Mouse (Mus musculus): ENCODE results near the gene Kif26a. TPM values are rescaled to one million over a fixed set of nuclear protein-coding genes. Genes with fewer than 3 reads are reported as not detected.

Gene Kif26a
- 2.9 and 3.0 TPM in 2 replicates for polyA plus RNA-seq (2015; fragmentation: Nextera tagmentation; extraction: Ambion mirVana)

DNA sequence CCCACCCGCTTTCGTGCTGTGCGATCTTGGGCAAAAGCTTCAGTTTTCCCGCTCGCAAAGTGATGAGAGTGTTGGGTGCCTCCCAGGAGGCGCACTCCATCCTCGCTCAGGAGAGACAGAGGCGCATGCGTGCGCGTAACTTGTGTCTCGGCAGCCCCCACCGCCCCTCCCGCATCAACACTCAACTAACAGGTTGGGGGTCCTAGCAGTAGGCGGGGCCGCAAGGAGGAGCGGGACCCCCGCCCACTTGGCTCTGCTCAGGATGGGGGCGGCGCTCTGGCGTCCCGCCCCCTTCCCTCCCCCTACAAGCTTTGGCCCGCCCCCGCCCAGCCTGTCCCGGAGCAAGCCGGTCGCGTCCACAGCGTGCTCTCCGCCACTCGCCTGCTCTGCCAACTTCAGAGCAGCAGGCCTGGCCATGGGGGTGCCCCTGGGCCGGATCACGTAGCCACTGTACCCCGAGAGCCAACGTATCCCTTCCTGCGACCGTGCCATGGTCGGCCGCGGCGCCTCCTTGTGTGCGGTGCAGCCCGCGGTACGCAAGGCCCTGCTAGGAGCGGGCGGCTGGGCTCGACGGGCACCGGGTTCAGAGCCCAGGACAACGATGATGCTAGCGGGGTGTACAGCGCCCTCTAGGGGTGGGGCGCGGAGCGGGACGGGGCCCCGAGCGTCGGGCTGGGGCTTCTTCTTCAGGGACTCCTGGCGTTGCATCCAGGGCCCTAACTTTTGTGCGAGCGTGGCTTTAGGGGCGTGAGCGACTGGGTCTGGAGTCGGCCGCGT lies at the start of gene Kif26a:
Gene Kif26a (plus strand): TSS at position 334 of the 777 bp plus-strand sequence.
- WGBS = under 1% methylated on average over 67 of the region's 68 CpGs
- Histone ChIP-seq H3K4me1 (replicated peaks) (peaks cover 37% of the 10 kb centered on the region), H3K9ac (peak within 1 kb of the TSS; percentile 75), H3K27me3 (replicated peaks) (peaks cover 52% of the 10 kb centered on the region), H3K36me3 (no peaks in the 10 kb centered on the region), H3K9me3 (no peaks in the 10 kb centered on the region), H3K4me3 (replicated peaks) (peak within 1 kb of the TSS; percentile 58), H3K27ac (peak within 1 kb of the TSS; percentile 60), H3K4me2 (replicated peaks) (peak within 1 kb of the TSS; percentile 97)
- ATAC-seq = peak; percentile 83

- no peak overlapping the region for H3K4me2 ChIP-seq (replicated peaks)
- no peak overlapping the region for H3K9ac ChIP-seq
- H3K4me1 ChIP-seq (replicated peaks) = no peaks in the 10 kb centered on the region
- 69% methylated on average over 8 of the region's 8 CpGs for WGBS
- no peaks in the 10 kb centered on the region for H3K9me3 ChIP-seq
- H3K36me3 ChIP-seq = no peaks in the 10 kb centered on the region
- no peak overlapping the region for H3K4me3 ChIP-seq (replicated peaks)
- ATAC-seq = no peak
- H3K27me3 ChIP-seq (replicated peaks) = 0 out of 2 replicates have a peak, but pooled peaks cover under 1% of the 10 kb centered on the region
- H3K27ac ChIP-seq = no peak overlapping the region
These were observed 49.3 kb upstream of the Kif26a start for GRCm38 (mm10) chr12:112096733-112097117.

DNA sequence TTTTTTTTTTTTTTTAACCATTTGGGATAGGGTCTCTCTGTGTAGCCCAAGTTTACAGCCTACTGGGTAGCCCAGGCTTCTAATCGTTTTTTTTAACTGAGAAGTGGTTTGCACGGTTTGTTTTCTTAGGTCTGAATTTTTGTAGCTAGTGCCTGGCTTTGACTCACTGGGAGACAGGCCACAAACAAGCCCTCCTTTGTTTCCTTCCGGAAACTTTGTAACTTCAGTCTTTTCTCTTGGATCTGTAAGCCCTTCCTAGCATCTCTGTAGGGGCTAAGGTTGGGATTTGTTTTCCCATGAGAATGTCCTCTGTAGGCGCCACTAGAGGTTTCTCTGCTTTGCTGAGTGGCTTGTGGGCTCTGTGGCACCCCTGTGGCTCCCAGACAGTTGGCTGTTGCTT lies 45.9 kb upstream of the Kif26a start:
- 69% methylated on average over 4 of the region's 4 CpGs for WGBS
- H3K4me3 ChIP-seq (replicated peaks) = no peak overlapping the region
- H3K9ac ChIP-seq = no peak overlapping the region
- no peaks in the 10 kb centered on the region for H3K36me3 ChIP-seq
- no peaks in the 10 kb centered on the region for H3K4me1 ChIP-seq (replicated peaks)
- no peak overlapping the region for H3K27ac ChIP-seq
- ATAC-seq = no peak
- H3K9me3 ChIP-seq = no peaks in the 10 kb centered on the region
- no peak overlapping the region for H3K4me2 ChIP-seq (replicated peaks)
- H3K27me3 ChIP-seq (replicated peaks) = no peaks in the 10 kb centered on the region

GRCm38 (mm10) chr12:112101045-112101444 lies 45.0 kb upstream of the Kif26a start:
- no peaks in the 10 kb centered on the region for H3K36me3 ChIP-seq
- ATAC-seq = no peak
- H3K27ac ChIP-seq = no peak overlapping the region
- no peaks in the 10 kb centered on the region for H3K27me3 ChIP-seq (replicated peaks)
- H3K4me1 ChIP-seq (replicated peaks) = no peaks in the 10 kb centered on the region; the same call in 1 of the 2 replicates
- H3K4me3 ChIP-seq (replicated peaks) = no peak overlapping the region
- WGBS = 55% methylated on average over 4 of the region's 4 CpGs
- H3K9me3 ChIP-seq = no peaks in the 10 kb centered on the region
- H3K9ac ChIP-seq = no peak overlapping the region
- H3K4me2 ChIP-seq (replicated peaks) = no peak overlapping the region

- no peaks in the 10 kb centered on the region for H3K36me3 ChIP-seq
- no peaks in the 10 kb centered on the region for H3K9me3 ChIP-seq
- no peak for ATAC-seq
- WGBS = 85% methylated on average over 5 of the region's 5 CpGs
- no peaks in the 10 kb centered on the region for H3K27me3 ChIP-seq (replicated peaks)
- H3K4me3 ChIP-seq (replicated peaks) = no peak overlapping the region
- H3K27ac ChIP-seq = no peak overlapping the region
- peaks cover 8% of the 10 kb centered on the region for H3K4me1 ChIP-seq (replicated peaks)
- no peak overlapping the region for H3K9ac ChIP-seq
- no peak overlapping the region for H3K4me2 ChIP-seq (replicated peaks)
These were observed 42.8 kb upstream of the Kif26a start for GRCm38 (mm10) chr12:112103179-112103578.

DNA sequence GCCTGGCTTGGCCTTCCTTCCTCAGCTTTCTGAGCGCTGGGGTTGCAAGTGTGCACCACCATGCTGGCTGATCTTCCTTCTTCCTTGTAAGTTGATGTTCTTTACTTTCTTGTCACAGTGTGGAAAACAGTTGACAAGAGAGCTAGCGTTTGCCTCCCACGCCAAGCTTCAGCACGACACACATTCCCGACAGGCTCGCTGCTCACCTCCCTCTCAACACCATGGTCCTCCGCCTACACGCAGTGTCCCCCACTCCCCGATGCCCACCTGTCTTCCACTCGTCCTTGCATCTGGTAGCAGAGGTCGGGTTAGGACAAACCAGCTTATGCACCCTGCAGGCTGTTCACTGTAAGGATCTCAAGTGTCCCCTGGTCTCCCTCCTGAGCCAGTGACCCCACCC lies 41.1 kb upstream of the Kif26a start:
- no peaks in the 10 kb centered on the region for H3K36me3 ChIP-seq
- H3K9ac ChIP-seq = no peak overlapping the region
- peaks cover 8% of the 10 kb centered on the region for H3K4me1 ChIP-seq (replicated peaks)
- H3K4me3 ChIP-seq (replicated peaks) = no peak overlapping the region
- H3K27me3 ChIP-seq (replicated peaks) = no peaks in the 10 kb centered on the region
- H3K9me3 ChIP-seq = no peaks in the 10 kb centered on the region
- no peak for ATAC-seq
- no peak overlapping the region for H3K27ac ChIP-seq
- WGBS = 92% methylated on average over 11 of the region's 11 CpGs
- H3K4me2 ChIP-seq (replicated peaks) = no peak overlapping the region

- H3K27me3 ChIP-seq (replicated peaks) = no peaks in the 10 kb centered on the region
- no peaks in the 10 kb centered on the region for H3K9me3 ChIP-seq
- peak within 1 kb of the TSS; percentile 44 for H3K4me3 ChIP-seq (replicated peaks)
- peaks cover 12% of the 10 kb centered on the region for H3K4me1 ChIP-seq (replicated peaks)
- peak within 1 kb of the TSS; percentile 58 for H3K27ac ChIP-seq
- peak within 1 kb of the TSS; percentile 63 for H3K4me2 ChIP-seq (replicated peaks)
- 1% methylated on average over 14 of the region's 14 CpGs for WGBS
- H3K36me3 ChIP-seq = no peaks in the 10 kb centered on the region
- ATAC-seq = peak; percentile 90
- peak within 1 kb of the TSS; percentile 41 for H3K9ac ChIP-seq
These were observed 39.5 kb upstream of the Kif26a start, which contains the start of gene Aspg for GRCm38 (mm10) chr12:112106541-112106971. Gene Aspg (plus strand): TSS chr12:112106679.

GRCm38 (mm10) chr12:112107685-112108084 lies 38.3 kb upstream of the Kif26a start:
- Histone ChIP-seq H3K36me3 (no peaks in the 10 kb centered on the region), H3K4me3 (replicated peaks) (peak overlapping the region; percentile 44), H3K9ac (peak overlapping the region; percentile 41), H3K27me3 (replicated peaks) (no peaks in the 10 kb centered on the region), H3K27ac (0 out of 2 replicates have a peak overlapping the region, but pooled peaks have one; percentile 48), H3K4me2 (replicated peaks) (peak overlapping the region; percentile 63), H3K9me3 (no peaks in the 10 kb centered on the region), H3K4me1 (replicated peaks) (peaks cover 13% of the 10 kb centered on the region)
- WGBS = 80% methylated on average over 8 of the region's 8 CpGs
- peak; percentile 7; the same call in 1 of the 2 replicates for ATAC-seq

GRCm38 (mm10) chr12:112108696-112109445 lies 37.1 kb upstream of the Kif26a start:
- 0 out of 2 replicates have a peak overlapping the region, but pooled peaks have one; percentile 44 for H3K4me3 ChIP-seq (replicated peaks)
- no peak overlapping the region for H3K9ac ChIP-seq
- WGBS = 70% methylated on average over 11 of the region's 11 CpGs
- peak overlapping the region; percentile 52 for H3K27ac ChIP-seq
- H3K36me3 ChIP-seq = no peaks in the 10 kb centered on the region
- H3K9me3 ChIP-seq = no peaks in the 10 kb centered on the region
- peak; percentile 55 for ATAC-seq
- peak overlapping the region; percentile 63 for H3K4me2 ChIP-seq (replicated peaks)
- no peaks in the 10 kb centered on the region for H3K27me3 ChIP-seq (replicated peaks)
- peaks cover 22% of the 10 kb centered on the region for H3K4me1 ChIP-seq (replicated peaks)

- H3K36me3 ChIP-seq = no peaks in the 10 kb centered on the region
- H3K9me3 ChIP-seq = no peaks in the 10 kb centered on the region
- H3K27ac ChIP-seq = no peak overlapping the region
- no peak overlapping the region for H3K9ac ChIP-seq
- no peaks in the 10 kb centered on the region for H3K27me3 ChIP-seq (replicated peaks)
- no peak for ATAC-seq
- H3K4me2 ChIP-seq (replicated peaks) = peak overlapping the region; percentile 63; the same call in 1 of the 2 replicates
- WGBS = 65% methylated on average over 9 of the region's 9 CpGs
- H3K4me1 ChIP-seq (replicated peaks) = peaks cover 22% of the 10 kb centered on the region
- no peak overlapping the region for H3K4me3 ChIP-seq (replicated peaks)
These were observed 36.3 kb upstream of the Kif26a start for GRCm38 (mm10) chr12:112109701-112110100.

DNA sequence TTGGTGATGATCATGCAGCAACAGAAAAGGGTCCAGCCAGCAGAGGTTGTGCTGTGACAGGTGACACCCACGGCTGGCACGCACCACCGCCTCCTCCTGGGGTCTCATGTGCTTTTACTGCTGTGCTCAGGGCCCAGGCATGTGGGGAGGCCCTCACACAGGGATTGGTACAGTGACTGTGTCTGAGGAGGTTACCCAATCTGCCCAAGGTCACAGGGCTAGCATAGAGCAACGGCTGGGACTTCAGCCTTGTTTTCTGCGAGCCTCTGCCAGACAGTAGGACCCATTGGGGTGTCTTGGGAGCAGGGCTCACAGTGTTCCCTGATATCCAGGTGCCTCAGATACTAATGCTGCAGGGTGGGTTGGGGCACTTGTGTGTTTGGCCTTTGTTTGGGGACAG lies 34.7 kb upstream of the Kif26a start:
- WGBS = 78% methylated on average over 5 of the region's 5 CpGs

GRCm38 (mm10) chr12:112112235-112112634 lies 33.8 kb upstream of the Kif26a start:
- Histone ChIP-seq H3K9ac (no peak overlapping the region), H3K36me3 (no peaks in the 10 kb centered on the region), H3K4me2 (replicated peaks) (no peak overlapping the region), H3K4me1 (replicated peaks) (peaks cover 19% of the 10 kb centered on the region), H3K9me3 (no peaks in the 10 kb centered on the region), H3K27me3 (replicated peaks) (no peaks in the 10 kb centered on the region), H3K4me3 (replicated peaks) (no peak overlapping the region), H3K27ac (no peak overlapping the region)
- WGBS = 93% methylated on average over 6 of the region's 6 CpGs
- no peak for ATAC-seq

More for the DNA sequence above, 34.7 kb upstream of the Kif26a start:
- no peak overlapping the region for H3K9ac ChIP-seq
- H3K27me3 ChIP-seq (replicated peaks) = no peaks in the 10 kb centered on the region
- peaks cover 21% of the 10 kb centered on the region for H3K4me1 ChIP-seq (replicated peaks)
- no peaks in the 10 kb centered on the region for H3K9me3 ChIP-seq
- H3K36me3 ChIP-seq = no peaks in the 10 kb centered on the region
- H3K4me3 ChIP-seq (replicated peaks) = no peak overlapping the region
- no peak overlapping the region for H3K27ac ChIP-seq
- no peak for ATAC-seq
- H3K4me2 ChIP-seq (replicated peaks) = no peak overlapping the region
